Mouse (Mus musculus) embryonic facial prominence, embryonic 10.5 days (tissue): Measurements from ENCODE around the gene Haspin. TPM values are rescaled to one million over a fixed set of nuclear protein-coding genes. Genes with fewer than 3 reads are reported as not detected.

Source experiments
- DNase-seq: peaks from one replicate; pipeline ENCODE4 v3.0.0-alpha.2; 2017; ENCODE audit warnings: low spot score
- H3K27ac ChIP-seq: fragments of 300-500 bp; sonication (generic); replicated peaks from 2 replicates; pipeline ENCODE4 v1.5.1; 2016; ENCODE audit warnings: mild to moderate bottlenecking
- H3K27me3 ChIP-seq: fragments of 300-500 bp; sonication (generic); replicated peaks from 2 replicates; pipeline ENCODE4 v1.6.1; 2016; ENCODE audit warnings: low read depth, mild to moderate bottlenecking; ENCODE audit not compliant: poor library complexity, severe bottlenecking
- H3K36me3 ChIP-seq: fragments of 300-500 bp; sonication (generic); replicated peaks from 2 replicates; pipeline ENCODE4 v1.6.1; 2016; ENCODE audit warnings: mild to moderate bottlenecking, moderate library complexity
- H3K4me1 ChIP-seq: fragments of 300-500 bp; sonication (generic); 2 replicates; pipeline ENCODE4 v1.6.1; 2016
- H3K4me3 ChIP-seq: fragments of 300-500 bp; sonication (generic); 2 replicates; pipeline ENCODE4 v1.5.1; 2016; ENCODE audit warnings: mild to moderate bottlenecking, moderate library complexity
- H3K9me3 ChIP-seq: fragments of 300-500 bp; sonication (generic); 2 replicates; pipeline ENCODE4 v1.6.1; 2016; ENCODE audit warnings: mild to moderate bottlenecking
- WGBS: fragments of 180-500 bp; shearing (Covaris S2); methylation state at CpG from one replicate; pipeline ENCODE4 v1.1.7; 2016; 5-methylcytosine and 5-hydroxymethylcytosine counted together
- polyA plus RNA-seq: library from polyadenylated mRNA; unstranded; fragments of >200 nt; fragmentation: Nextera tagmentation; extraction: Ambion mirVana; gene quantifications from 2 replicates; pipeline ENCODE4 v1.2.1, GENCODE M21; 2016

Gene Haspin
- polyA plus RNA-seq, 1 experiment from 2014 or later = 26.3 TPM

DNA sequence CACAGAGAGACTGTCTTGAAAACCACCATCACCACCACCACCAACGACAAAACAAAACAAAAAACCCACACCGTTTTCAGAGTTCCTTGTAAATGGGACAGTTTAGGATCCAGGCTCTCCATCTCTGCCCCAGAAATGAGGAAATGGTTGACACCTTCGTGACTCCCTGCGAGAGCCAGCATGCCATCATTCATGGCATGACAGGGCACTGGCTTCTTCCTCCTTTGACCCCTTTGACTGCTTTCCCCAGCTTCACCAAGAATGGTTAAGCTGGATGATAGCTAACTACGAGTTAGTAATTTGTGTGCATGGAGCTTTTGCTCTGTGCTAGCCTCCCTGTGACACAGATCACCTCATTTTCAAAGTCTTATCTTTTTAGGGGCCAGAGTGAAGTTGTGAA lies 24.2 kb upstream of the Haspin start:
- DNase-seq = no peak
- no peak overlapping the region for H3K27ac ChIP-seq
- no peaks in the 10 kb centered on the region for H3K9me3 ChIP-seq
- no peak overlapping the region for H3K4me3 ChIP-seq
- 84% methylated on average over 5 of the region's 5 CpGs for WGBS
- peaks cover 45% of the 10 kb centered on the region for H3K27me3 ChIP-seq
- peaks cover 15% of the 10 kb centered on the region for H3K4me1 ChIP-seq
- no peaks in the 10 kb centered on the region for H3K36me3 ChIP-seq

DNA sequence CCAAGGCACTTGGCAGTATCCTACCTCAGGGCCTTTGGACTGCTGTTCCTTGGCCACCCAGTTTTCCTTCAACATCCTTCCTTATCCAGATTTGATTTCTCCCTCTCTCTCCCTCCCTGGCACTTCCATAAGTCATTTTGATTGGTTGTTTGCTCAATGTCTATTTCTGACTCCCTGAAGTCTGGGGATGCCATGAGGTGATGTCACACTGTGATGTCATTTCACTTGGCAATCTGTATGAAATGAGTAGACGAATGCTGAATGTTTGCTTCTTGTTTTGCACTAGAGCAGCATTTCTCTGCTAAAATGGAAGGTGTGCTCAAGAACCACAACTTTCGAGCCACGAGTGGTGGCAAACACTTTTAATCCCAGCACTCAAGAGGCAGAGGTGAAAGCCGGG lies 23.5 kb upstream of the Haspin start:
- 91% methylated on average over 4 of the region's 4 CpGs for WGBS

DNA sequence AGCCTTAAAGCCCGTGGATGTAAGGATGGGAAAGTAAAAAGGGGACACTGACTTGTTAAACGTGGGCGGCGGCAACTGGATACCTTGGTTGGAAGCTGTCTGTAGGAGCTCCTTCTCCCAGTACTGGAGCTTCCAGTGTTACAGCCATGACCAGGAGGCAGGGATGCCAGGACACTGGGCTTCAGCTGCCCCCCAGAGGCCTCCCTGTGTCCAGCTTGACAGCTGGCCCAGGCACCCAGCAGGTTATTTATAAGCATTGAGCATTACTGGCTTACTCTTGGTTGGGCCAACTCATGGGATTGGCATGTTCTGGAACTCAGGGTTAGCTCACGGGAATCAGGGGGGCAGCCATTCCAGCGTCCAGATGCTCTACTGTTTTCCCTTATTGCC lies 22.7 kb upstream of the Haspin start:
- H3K27me3 ChIP-seq = peaks cover 50% of the 10 kb centered on the region
- 31% methylated on average over 6 of the region's 6 CpGs for WGBS
- H3K9me3 ChIP-seq = no peaks in the 10 kb centered on the region
- no peaks in the 10 kb centered on the region for H3K36me3 ChIP-seq
- no peak for DNase-seq
- H3K27ac ChIP-seq = no peak overlapping the region
- peak overlapping the region; percentile 62 for H3K4me3 ChIP-seq
- peaks cover 15% of the 10 kb centered on the region for H3K4me1 ChIP-seq

More for the DNA sequence above, 23.5 kb upstream of the Haspin start:
- Histone ChIP-seq H3K27me3 (peaks cover 50% of the 10 kb centered on the region), H3K36me3 (no peaks in the 10 kb centered on the region), H3K4me3 (no peak overlapping the region), H3K4me1 (peaks cover 15% of the 10 kb centered on the region), H3K9me3 (no peaks in the 10 kb centered on the region), H3K27ac (no peak overlapping the region)
- DNase-seq = no peak

DNA sequence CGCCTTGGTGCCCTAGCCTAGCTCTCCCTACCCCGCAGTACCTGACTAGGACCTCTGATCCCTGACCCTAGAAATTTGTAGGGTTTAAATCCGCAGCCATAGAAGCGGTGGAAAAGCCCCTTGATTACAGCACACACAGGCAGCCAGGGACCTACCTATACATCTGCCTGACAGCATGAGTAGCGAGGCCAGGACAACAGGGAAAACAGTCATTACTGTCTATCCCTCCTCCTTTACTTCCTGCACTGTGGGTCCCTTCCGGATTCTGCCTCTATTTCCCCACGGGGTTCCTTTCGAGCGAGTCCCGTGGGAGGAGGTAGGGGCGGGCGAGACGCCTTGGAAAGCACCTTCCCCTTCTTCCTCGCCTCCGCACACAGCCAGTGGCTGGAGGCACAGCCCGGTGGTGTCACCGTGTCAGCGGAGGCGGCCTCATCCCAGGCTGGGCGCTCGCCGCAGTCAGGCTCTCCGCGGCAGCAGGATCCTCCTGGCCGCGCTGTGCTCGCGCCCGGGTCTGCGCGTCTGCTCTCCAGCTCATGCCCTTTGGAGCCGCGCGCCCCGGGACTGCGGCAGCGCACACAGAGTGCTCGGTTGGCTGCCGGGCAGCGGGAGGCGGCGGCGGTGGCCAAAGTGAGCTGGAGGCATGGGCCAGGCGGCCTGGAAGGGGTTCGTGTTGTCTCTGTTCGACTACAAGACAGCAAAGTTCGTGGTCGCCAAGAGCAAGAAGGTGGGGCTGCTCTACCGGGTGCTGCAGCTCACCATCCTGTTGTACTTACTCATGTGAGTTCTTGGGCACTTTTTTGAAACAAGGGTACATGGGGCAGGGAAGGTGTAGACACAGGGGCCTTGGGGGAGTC lies 22.1 kb upstream of the Haspin start, which contains the start of gene P2rx5:
TSS of gene P2rx5 (plus strand) at position 465 of the 854 bp plus-strand sequence.
- DNase-seq = peak; percentile 71
- H3K4me1 ChIP-seq = peaks cover 15% of the 10 kb centered on the region
- H3K36me3 ChIP-seq = no peaks in the 10 kb centered on the region
- 3% methylated on average over 49 of the region's 49 CpGs for WGBS
- no peaks in the 10 kb centered on the region for H3K9me3 ChIP-seq
- H3K27me3 ChIP-seq = peaks cover 50% of the 10 kb centered on the region
- no peak within 1 kb of the TSS for H3K27ac ChIP-seq
- peak within 1 kb of the TSS; percentile 62 for H3K4me3 ChIP-seq

DNA sequence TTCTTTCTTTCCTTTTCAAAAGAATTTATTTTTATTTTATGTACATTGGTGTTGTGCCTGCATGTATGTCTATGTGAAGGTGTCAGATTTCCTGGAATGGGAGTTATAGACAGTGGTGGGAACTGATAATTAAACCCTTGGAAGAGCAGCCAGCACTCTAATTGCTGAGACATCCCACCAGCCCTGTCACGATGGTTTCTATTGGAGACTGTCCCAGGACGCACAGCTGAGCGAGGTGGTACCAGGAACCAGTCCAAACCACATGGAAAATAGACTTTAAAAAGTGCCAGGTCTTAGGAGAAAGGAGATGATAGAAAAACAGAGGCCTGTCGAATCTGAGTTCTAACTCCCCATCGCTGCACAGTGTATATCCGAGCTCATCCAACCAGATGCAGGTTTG lies 17.0 kb upstream of the Haspin start:
- H3K4me3 ChIP-seq = no peak overlapping the region
- H3K36me3 ChIP-seq = no peaks in the 10 kb centered on the region
- H3K27ac ChIP-seq = no peak overlapping the region
- DNase-seq = no peak
- H3K27me3 ChIP-seq = peaks cover 32% of the 10 kb centered on the region
- no peaks in the 10 kb centered on the region for H3K9me3 ChIP-seq
- 78% methylated on average over 6 of the region's 6 CpGs for WGBS
- H3K4me1 ChIP-seq = peaks cover 2% of the 10 kb centered on the region

DNA sequence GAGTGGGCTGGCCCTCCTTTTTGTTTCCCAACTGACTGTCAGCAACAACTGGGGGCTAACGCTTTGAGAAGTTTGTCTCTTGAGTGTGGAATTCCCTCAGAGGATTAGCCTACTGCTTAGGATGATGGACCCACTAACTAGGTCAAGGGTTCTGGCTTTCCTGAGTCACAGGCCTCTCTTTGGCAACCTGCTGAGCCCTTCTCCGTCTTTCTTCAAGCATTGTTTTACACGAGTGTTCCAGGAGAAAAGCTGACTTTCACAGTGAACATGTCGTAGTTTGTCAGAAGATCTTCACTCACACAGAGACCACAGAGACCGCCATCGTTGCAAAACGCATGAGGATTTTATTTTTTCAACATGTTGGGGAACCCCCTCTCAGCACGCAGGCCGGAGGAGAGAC lies 10.1 kb upstream of the Haspin start:
- H3K4me3 ChIP-seq = no peak overlapping the region
- no peaks in the 10 kb centered on the region for H3K36me3 ChIP-seq
- no peak overlapping the region for H3K27ac ChIP-seq
- no peaks in the 10 kb centered on the region for H3K9me3 ChIP-seq
- DNase-seq = no peak
- WGBS = 81% methylated on average over 9 of the region's 9 CpGs
- no peaks in the 10 kb centered on the region for H3K27me3 ChIP-seq
- H3K4me1 ChIP-seq = peaks cover 8% of the 10 kb centered on the region

DNA sequence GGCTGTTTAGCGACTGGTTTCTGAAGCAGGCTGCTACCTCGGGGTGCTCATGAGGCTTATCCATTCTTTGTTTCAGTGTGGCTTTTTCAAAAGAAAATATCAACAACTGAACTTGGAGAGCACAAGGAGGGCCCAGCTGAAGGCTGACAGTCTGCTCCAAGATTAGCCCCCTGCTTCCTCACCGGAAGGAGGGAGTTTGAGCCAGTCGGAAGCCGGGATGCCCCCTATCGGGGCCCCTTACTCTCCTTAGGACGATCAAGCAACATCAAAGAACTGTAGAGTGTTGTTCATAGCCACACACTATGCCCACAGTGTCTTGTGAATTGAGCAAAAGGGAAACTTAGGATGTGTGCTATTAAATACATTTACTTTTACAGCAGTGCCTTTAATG lies 8.9 kb upstream of the Haspin start:
- H3K36me3 ChIP-seq = no peaks in the 10 kb centered on the region
- H3K27ac ChIP-seq = no peak overlapping the region
- H3K27me3 ChIP-seq = no peaks in the 10 kb centered on the region
- WGBS = 61% methylated on average over 7 of the region's 7 CpGs
- peaks cover 8% of the 10 kb centered on the region for H3K4me1 ChIP-seq
- H3K9me3 ChIP-seq = no peaks in the 10 kb centered on the region
- DNase-seq = no peak
- no peak overlapping the region for H3K4me3 ChIP-seq

DNA sequence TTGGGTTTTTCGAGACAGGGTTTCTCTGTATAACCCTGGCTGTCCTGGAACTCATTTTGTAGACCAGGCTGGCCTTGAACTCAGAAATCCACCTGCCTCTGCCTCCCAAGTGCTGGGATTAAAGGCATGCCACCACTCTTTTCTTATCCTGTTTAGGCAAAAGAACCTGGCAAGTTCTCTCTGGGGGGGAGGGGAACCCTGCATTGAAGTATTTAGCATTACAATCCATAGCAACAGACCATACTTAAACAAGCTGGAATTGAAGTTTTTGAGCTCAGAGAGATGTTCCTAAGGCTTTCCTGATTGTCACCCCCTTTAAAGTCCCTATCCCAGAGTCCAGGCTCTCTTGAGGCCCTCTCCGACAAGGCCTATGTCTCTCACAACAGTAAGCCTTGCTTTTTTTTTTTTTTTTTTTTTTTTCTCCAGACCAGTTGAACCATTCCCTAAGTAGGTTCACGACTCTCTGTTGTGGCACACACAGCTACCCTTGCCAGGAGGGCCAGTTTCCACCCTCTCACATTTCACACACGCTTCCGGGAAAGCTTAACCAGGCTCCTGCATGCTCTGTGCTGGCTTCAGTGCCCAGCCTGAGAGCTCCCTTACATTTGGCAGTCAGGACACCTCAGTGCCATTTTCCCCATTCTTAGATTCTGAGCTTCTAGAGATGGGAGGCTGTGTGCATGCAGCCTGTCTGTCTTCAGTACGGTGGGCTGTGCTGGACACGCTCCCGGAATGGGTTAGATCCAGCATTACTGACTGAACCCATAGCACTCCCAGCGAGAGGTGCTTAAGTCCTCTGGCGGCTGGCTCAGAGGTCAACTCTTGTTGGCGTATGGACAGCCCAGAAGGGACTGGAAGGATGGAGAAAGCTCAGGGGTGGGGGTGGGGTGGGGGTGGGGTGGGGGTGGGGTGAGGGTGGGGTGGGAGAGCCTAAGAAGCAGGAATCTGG lies 8.2 kb upstream of the Haspin start:
- H3K27me3 ChIP-seq = no peaks in the 10 kb centered on the region
- no peak overlapping the region for H3K4me3 ChIP-seq
- WGBS = 63% methylated on average over 11 of the region's 11 CpGs
- no peak for DNase-seq
- no peaks in the 10 kb centered on the region for H3K36me3 ChIP-seq
- no peak overlapping the region for H3K27ac ChIP-seq
- peaks cover 8% of the 10 kb centered on the region for H3K4me1 ChIP-seq
- no peaks in the 10 kb centered on the region for H3K9me3 ChIP-seq

DNA sequence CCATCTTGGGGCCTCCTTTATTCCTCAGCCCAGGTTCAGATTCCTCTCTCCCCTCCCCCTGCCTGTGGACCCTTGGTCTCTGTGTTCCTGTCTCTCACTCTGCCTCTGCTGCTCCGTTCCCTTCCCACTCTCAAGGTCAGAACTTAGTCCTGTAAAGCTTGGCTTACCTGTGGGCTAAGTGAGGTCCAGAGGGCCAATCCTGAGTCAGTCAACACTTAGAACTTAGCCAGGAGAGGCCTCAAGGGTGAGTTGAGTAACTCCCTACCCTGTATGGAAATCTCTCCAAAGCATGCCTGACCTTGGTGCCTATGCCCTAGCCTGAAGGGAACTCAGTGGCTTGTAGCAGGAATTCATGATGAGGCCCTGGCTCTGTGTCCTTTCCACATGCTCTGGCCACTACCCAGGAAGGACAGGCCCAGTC lies 6.2 kb upstream of the Haspin start:
- DNase-seq = no peak
- H3K36me3 ChIP-seq = no peaks in the 10 kb centered on the region
- H3K9me3 ChIP-seq = no peaks in the 10 kb centered on the region
- peaks cover 8% of the 10 kb centered on the region for H3K4me1 ChIP-seq
- H3K4me3 ChIP-seq = no peak overlapping the region
- no peaks in the 10 kb centered on the region for H3K27me3 ChIP-seq
- 79% methylated on average over 1 of the region's 1 CpGs for WGBS
- H3K27ac ChIP-seq = no peak overlapping the region

DNA sequence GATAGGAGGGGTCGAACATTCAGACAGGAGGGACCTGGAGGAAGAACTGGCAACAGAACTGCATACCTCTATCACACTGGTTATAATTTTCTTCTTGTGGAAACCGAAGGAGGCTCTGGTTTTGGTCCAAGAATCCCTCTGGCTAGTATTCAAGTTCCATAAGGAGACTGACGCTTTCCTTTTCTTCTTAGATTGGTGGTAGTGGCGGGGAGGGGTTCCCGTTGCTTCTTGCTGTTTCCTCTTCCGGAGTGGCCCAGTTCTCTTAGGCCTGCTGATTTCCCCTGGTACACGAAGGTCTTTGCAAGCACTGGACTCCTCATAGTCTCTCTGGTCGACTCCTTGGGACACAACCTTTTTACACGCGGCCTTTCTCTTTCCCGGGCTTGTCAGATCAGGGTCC lies 978 bp downstream of the Haspin start:
- H3K36me3 ChIP-seq = peaks cover 48% of the 10 kb centered on the region
- peak overlapping the region; percentile 85 for H3K4me3 ChIP-seq
- peak overlapping the region; percentile 92; the same call in 1 of the 2 replicates for H3K27ac ChIP-seq
- H3K9me3 ChIP-seq = peaks cover 24% of the 10 kb centered on the region; the same call in 1 of the 2 replicates
- WGBS = 49% methylated on average over 11 of the region's 11 CpGs
- DNase-seq = no peak
- H3K4me1 ChIP-seq = peaks cover 38% of the 10 kb centered on the region
- no peaks in the 10 kb centered on the region for H3K27me3 ChIP-seq

DNA sequence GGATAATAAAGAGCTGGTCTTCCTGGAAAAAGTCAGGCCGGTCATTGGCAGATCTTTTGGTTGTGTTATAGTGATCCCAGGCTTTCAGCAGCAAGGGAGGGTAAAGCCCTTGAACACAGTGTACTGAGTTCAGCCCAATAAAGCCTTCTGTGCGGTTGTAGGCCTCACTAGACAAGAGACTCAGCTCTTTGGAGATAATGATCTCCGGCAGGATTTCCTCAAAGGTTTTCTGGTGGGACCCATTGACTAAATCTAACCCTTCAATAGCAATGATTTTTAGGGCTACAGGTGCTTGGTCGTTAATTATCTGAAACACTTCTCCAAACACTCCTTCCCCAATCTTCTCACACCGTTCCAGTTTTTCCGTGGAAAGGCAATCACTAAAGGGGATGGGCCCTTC lies 1.5 kb downstream of the Haspin start:
- 93% methylated on average over 6 of the region's 6 CpGs for WGBS
- Histone ChIP-seq H3K27ac (no peak overlapping the region), H3K4me3 (peak overlapping the region; percentile 85), H3K36me3 (peaks cover 53% of the 10 kb centered on the region), H3K4me1 (peaks cover 38% of the 10 kb centered on the region), H3K9me3 (peaks cover 24% of the 10 kb centered on the region; the same call in 1 of the 2 replicates), H3K27me3 (no peaks in the 10 kb centered on the region)
- DNase-seq = no peak

DNA sequence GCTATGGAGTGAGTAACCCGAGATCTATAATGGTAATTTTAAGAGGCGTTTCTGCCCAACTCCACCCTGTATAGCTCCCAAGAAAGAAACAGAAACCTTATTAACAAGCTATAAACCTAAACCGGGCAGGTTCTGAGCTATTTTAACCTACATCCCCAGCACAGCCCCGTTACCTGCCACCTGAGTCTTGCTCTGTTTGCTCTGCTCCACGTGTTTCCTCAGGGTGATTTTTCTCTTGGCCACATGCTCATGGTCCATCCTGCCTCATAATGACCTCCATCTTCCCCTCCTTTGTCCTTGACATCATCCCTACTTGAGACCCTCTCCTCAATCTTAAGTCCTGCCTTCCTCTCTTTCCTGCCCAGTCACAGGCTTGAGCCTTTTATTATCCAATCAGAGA lies 3.9 kb downstream of the Haspin start:
- 94% methylated on average over 5 of the region's 5 CpGs for WGBS
- H3K27me3 ChIP-seq = no peaks in the 10 kb centered on the region
- peak overlapping the region; percentile 85 for H3K4me3 ChIP-seq
- H3K27ac ChIP-seq = no peak overlapping the region
- peaks cover 77% of the 10 kb centered on the region for H3K36me3 ChIP-seq
- H3K4me1 ChIP-seq = peaks cover 38% of the 10 kb centered on the region
- DNase-seq = no peak
- peaks cover 24% of the 10 kb centered on the region; the same call in 1 of the 2 replicates for H3K9me3 ChIP-seq
